Comparison of ENCODE assay signal across 8 mouse cellular contexts in genomic region chr8:84985049-84985683, GRCm38 (mm10). TPM values are rescaled to one million over a fixed set of nuclear protein-coding genes. Genes with fewer than 3 reads are reported as not detected.
DNase-seq lines count a peak whose midpoint lies in the region; ATAC-seq lines count a peak whose summit lies in the region.

No protein-coding gene starts in this region.

- H3K27ac ChIP-seq in embryonic facial prominence, embryonic 13.5 days: peak overlapping the region; percentile 62
- peak overlapping the region; percentile 45 for H3K27ac ChIP-seq in limb, embryonic 12.5 days
- peak overlapping the region; percentile 82 for H3K27ac ChIP-seq in midbrain, embryonic 15.5 days

- peaks cover 57% of the 10 kb centered on the region for H3K4me1 ChIP-seq in embryonic facial prominence, embryonic 13.5 days
- H3K4me1 ChIP-seq in limb, embryonic 12.5 days (replicated peaks): peaks cover 50% of the 10 kb centered on the region
- H3K4me1 ChIP-seq in midbrain, embryonic 15.5 days: peaks cover 43% of the 10 kb centered on the region

- H3K27me3 ChIP-seq in embryonic facial prominence, embryonic 13.5 days: peaks cover 25% of the 10 kb centered on the region
- peaks cover 14% of the 10 kb centered on the region for H3K27me3 ChIP-seq in limb, embryonic 12.5 days
- peaks cover 30% of the 10 kb centered on the region for H3K27me3 ChIP-seq in midbrain, embryonic 15.5 days (replicated peaks)

- ATAC-seq in embryonic facial prominence, embryonic 13.5 days (ENCODE audit: insufficient number of reproducible peaks, insufficient read depth, low FRiP score, low TSS enrichment, low read depth): no peak
- no peak for ATAC-seq in limb, embryonic 12.5 days (ENCODE audit: insufficient number of reproducible peaks, insufficient read depth, low FRiP score, low TSS enrichment, low read depth)
- ATAC-seq in midbrain, embryonic 15.5 days (replicated peaks): no peak

- peak overlapping the region; percentile 99 for H3K4me2 ChIP-seq in embryonic facial prominence, embryonic 13.5 days
- peak overlapping the region; percentile 99 for H3K4me2 ChIP-seq in limb, embryonic 12.5 days
- H3K4me2 ChIP-seq in midbrain, embryonic 15.5 days: peak overlapping the region; percentile 98

- under 1% methylated on average over 23 of the region's 23 CpGs for WGBS in embryonic facial prominence, embryonic 13.5 days
- WGBS in limb, embryonic 12.5 days: 1% methylated on average over 23 of the region's 23 CpGs
- 2% methylated on average over 23 of the region's 23 CpGs for WGBS in midbrain, embryonic 15.5 days

- peak; percentile 49 for DNase-seq in embryo, embryonic 10 days (ENCODE audit: low spot score)
- DNase-seq in embryo, embryonic 9.5 days (ENCODE audit: extremely low spot score): no peak
- DNase-seq in 3T3-L1 (ENCODE audit: low read depth, low spot score): peak; percentile 57
- DNase-seq in right cerebral cortex, postnatal 10 days (ENCODE audit: low spot score in 2 of 2): no peak
- no peak for DNase-seq in cerebellum, adult 8-10 months

- H3K9me3 ChIP-seq in embryonic facial prominence, embryonic 13.5 days: no peaks in the 10 kb centered on the region
- H3K9me3 ChIP-seq in limb, embryonic 12.5 days: no peaks in the 10 kb centered on the region
- no peaks in the 10 kb centered on the region for H3K9me3 ChIP-seq in midbrain, embryonic 15.5 days

- no peaks in the 10 kb centered on the region for H3K36me3 ChIP-seq in embryonic facial prominence, embryonic 13.5 days
- H3K36me3 ChIP-seq in limb, embryonic 12.5 days: no peaks in the 10 kb centered on the region
- no peaks in the 10 kb centered on the region for H3K36me3 ChIP-seq in midbrain, embryonic 15.5 days (replicated peaks)

- peak overlapping the region; percentile 69 for H3K9ac ChIP-seq in embryonic facial prominence, embryonic 13.5 days
- peak overlapping the region; percentile 58 for H3K9ac ChIP-seq in limb, embryonic 12.5 days (replicated peaks)
- H3K9ac ChIP-seq in midbrain, embryonic 15.5 days: peak overlapping the region; percentile 49

- H3K4me3 ChIP-seq in embryonic facial prominence, embryonic 13.5 days: peak overlapping the region; percentile 56
- peak overlapping the region; percentile 53 for H3K4me3 ChIP-seq in limb, embryonic 12.5 days (replicated peaks)
- peak overlapping the region; percentile 55 for H3K4me3 ChIP-seq in midbrain, embryonic 15.5 days

RNA-seq across cellular contexts. Expression of gene Hook2, which starts 5.2 kb away (rescaled TPM):
- polyA plus RNA-seq in embryonic facial prominence, embryonic 13.5 days (2015; fragmentation: Nextera tagmentation; extraction: Ambion mirVana): 23.2 and 24.7 TPM in 2 replicates
- 19.3 and 19.7 TPM in 2 replicates for polyA plus RNA-seq in limb, embryonic 12.5 days (2016; fragmentation: Nextera tagmentation; extraction: Ambion mirVana)
- polyA plus RNA-seq in midbrain, embryonic 15.5 days (2015; fragmentation: Nextera tagmentation; extraction: Ambion mirVana): 38.9 and 41.1 TPM in 2 replicates

RNA-seq across cellular contexts. Expression of gene Junb, which starts 6.6 kb away (rescaled TPM):
- polyA plus RNA-seq in embryonic facial prominence, embryonic 13.5 days (2015; fragmentation: Nextera tagmentation; extraction: Ambion mirVana): 10.4 and 11.2 TPM in 2 replicates
- polyA plus RNA-seq in limb, embryonic 12.5 days (2016; fragmentation: Nextera tagmentation; extraction: Ambion mirVana): 7.6 and 10.5 TPM in 2 replicates
- 5.5 and 6.8 TPM in 2 replicates for polyA plus RNA-seq in midbrain, embryonic 15.5 days (2015; fragmentation: Nextera tagmentation; extraction: Ambion mirVana)

RNA-seq across cellular contexts. Expression of gene Rnaseh2a, which starts 15.6 kb away (rescaled TPM):
- 93.2 and 94.5 TPM in 2 replicates for polyA plus RNA-seq in embryonic facial prominence, embryonic 13.5 days (2015; fragmentation: Nextera tagmentation; extraction: Ambion mirVana)
- 105 and 122 TPM in 2 replicates for polyA plus RNA-seq in limb, embryonic 12.5 days (2016; fragmentation: Nextera tagmentation; extraction: Ambion mirVana)
- 54.2 and 54.7 TPM in 2 replicates for polyA plus RNA-seq in midbrain, embryonic 15.5 days (2015; fragmentation: Nextera tagmentation; extraction: Ambion mirVana)

RNA-seq across cellular contexts. Expression of gene Prdx2, which starts 15.8 kb away (rescaled TPM):
- polyA plus RNA-seq in embryonic facial prominence, embryonic 13.5 days (2015; fragmentation: Nextera tagmentation; extraction: Ambion mirVana): 888 and 1,010 TPM in 2 replicates
- 1,079 and 1,120 TPM in 2 replicates for polyA plus RNA-seq in limb, embryonic 12.5 days (2016; fragmentation: Nextera tagmentation; extraction: Ambion mirVana)
- polyA plus RNA-seq in midbrain, embryonic 15.5 days (2015; fragmentation: Nextera tagmentation; extraction: Ambion mirVana): 1,276 and 1,344 TPM in 2 replicates

RNA-seq across cellular contexts. Expression of gene Gm49661, which starts 15.9 kb away (rescaled TPM):
- polyA plus RNA-seq in embryonic facial prominence, embryonic 13.5 days (2015; fragmentation: Nextera tagmentation; extraction: Ambion mirVana): not detected in 2 replicates
- polyA plus RNA-seq in limb, embryonic 12.5 days (2016; fragmentation: Nextera tagmentation; extraction: Ambion mirVana): not detected in 2 replicates
- not detected in 2 replicates for polyA plus RNA-seq in midbrain, embryonic 15.5 days (2015; fragmentation: Nextera tagmentation; extraction: Ambion mirVana)

Comparison
In these comparisons a context has a peak if more than half of its experiments do, and no peak if none do; other contexts are left out.
1. DNase-seq: peak in embryo, embryonic 10 days (single experiment) and 3T3-L1 (single experiment); none in embryo, embryonic 9.5 days (single experiment), right cerebral cortex, postnatal 10 days (0 of 2) and cerebellum, adult 8-10 months (single experiment).
2. Peak in every context shown above with its lines, with median percentiles within 50 percentile points of each other: H3K27ac ChIP-seq, H3K4me2 ChIP-seq, H3K4me3 ChIP-seq and H3K9ac ChIP-seq.